Mouse (Mus musculus) brown adipose tissue, adult 24 weeks (tissue): Measurements from ENCODE around the gene H2al1g. TPM values are rescaled to one million over a fixed set of nuclear protein-coding genes. Genes with fewer than 3 reads are reported as not detected.

ENCODE experiments used
- H3K27ac ChIP-seq: fragments of 200-500 bp; replicated peaks from 2 replicates; pipeline ENCODE4 v1.5.1; 2012; ENCODE audit warnings: low read depth, mild to moderate bottlenecking, low read length
- H3K4me1 ChIP-seq: fragments of 200-500 bp; 2 replicates; pipeline ENCODE4 v1.6.1; 2012; ENCODE audit warnings: low read length, mixed read lengths; ENCODE audit not compliant: control insufficient read depth, insufficient read depth, insufficient read length
- H3K4me3 ChIP-seq: fragments of 200-500 bp; 2 replicates; pipeline ENCODE4 v1.5.1; 2012; ENCODE audit warnings: low read depth, mild to moderate bottlenecking, low read length, moderate library complexity; ENCODE audit not compliant: insufficient read depth
- polyA plus RNA-seq: library from polyadenylated mRNA; stranded (reverse); fragments of >200 nt; gene quantifications from 2 replicates; pipeline ENCODE4 v1.2.4, GENCODE M21; 2012; ENCODE audit not compliant: missing spikeins, insufficient read depth, insufficient read length

H2al1g gene
- polyA plus RNA-seq, 1 experiment: not detected

- no peaks in the 10 kb centered on the region for H3K4me1 ChIP-seq
Observed at GRCm38 (mm10) chrX:11345762-11346161, 27.7 kb downstream of the H2al1g start.

DNA sequence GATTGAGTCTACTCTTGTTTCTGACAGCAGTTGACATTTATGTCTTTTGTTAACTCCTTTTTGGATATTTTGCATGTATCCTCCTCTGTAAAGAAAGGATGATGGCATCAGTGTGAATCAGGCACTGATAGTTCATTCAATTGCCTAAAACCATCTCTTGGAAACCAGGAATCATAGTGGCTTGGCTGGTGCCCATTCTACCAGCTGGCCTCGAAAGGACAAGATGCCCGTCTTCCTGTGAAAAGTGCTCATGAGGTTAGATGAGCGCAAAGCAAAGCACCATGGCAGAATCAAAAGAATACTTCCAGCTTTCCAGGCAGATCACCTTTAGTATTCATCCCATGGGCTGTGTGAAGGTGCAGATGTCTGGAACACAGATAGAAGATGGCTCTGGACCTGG is 28.7 kb downstream of the H2al1g start:
- H3K4me3 ChIP-seq: no peak overlapping the region
- no peaks in the 10 kb centered on the region for H3K4me1 ChIP-seq
- H3K27ac ChIP-seq: no peak overlapping the region

More at GRCm38 (mm10) chrX:11345762-11346161, 27.7 kb downstream of the H2al1g start:
- no peak overlapping the region for H3K27ac ChIP-seq
- H3K4me3 ChIP-seq: no peak overlapping the region

DNA sequence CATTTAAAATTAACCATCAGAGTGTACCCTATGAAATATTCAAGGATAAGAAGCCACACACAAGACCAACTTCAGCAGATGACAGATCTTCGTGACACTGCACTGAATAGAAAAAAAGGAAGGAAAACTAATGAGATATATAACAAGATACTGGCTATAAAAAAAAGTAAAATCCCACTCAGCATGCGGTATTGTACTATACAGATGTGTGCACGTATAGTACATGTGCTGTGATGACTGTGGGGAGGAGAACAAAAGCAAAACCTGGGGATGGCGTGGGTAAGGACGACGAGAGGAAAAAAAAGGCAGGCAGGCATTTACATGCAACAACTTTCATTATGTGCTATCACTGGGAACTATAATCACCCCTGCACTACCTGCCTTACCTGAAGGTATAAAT is 42.8 kb downstream of the H2al1g start:
- Histone ChIP-seq H3K4me1 (no peaks in the 10 kb centered on the region), H3K4me3 (no peak overlapping the region), H3K27ac (no peak overlapping the region)

DNA sequence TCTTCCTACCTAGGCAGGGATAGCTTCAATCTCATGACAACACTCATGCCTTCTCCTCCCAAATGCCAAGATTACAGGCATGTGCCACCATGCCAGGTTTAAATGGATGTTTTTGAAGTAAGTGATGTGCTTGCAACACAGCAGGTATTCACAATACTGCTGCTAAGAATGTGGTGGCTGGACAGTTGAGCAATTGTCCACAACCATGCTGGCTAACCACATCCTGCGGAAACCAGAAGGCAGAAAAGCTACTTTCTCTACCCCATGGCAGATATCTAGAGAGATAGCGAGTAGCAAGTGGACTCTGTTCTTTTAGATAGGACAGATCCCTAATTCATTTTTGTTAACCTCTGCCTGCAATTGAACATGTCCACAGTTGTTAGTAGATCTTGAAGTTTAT is 43.2 kb downstream of the H2al1g start:
- no peaks in the 10 kb centered on the region for H3K4me1 ChIP-seq
- no peak overlapping the region for H3K27ac ChIP-seq
- no peak overlapping the region for H3K4me3 ChIP-seq

- Histone ChIP-seq H3K27ac (no peak overlapping the region), H3K4me1 (no peaks in the 10 kb centered on the region), H3K4me3 (no peak overlapping the region)
Observed at GRCm38 (mm10) chrX:11363890-11364289, 45.8 kb downstream of the H2al1g start.

DNA sequence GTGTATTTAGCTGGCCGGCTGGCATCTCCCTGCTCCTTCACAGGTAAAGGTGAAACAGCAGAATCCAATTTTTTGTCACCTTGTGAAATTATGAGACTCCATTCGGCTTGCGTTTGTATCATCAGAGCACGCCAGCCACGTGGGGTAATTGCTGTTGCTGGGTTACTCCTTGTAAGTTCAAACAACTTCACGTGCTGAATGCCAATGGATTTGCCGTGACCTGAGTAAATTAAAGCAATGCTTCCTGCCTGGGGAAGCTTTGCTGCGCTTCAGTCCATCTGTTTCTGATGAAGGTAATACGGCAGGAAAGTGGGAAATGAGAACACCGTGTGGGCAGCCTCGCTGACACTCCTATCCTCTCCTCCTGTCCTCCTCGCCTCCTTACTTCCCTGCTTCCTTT is 47.1 kb downstream of the H2al1g start:
- Histone ChIP-seq H3K4me1 (no peaks in the 10 kb centered on the region), H3K27ac (no peak overlapping the region), H3K4me3 (no peak overlapping the region)

Other genes starting within 250 kb of the H2al1g start
- gene H2al1a, start 19.0 kb upstream of the H2al1g start, polyA plus RNA-seq: not detected in 2 replicates
- not detected in 2 replicates for gene H2al1b, start 15.8 kb upstream of the H2al1g start, polyA plus RNA-seq
- not detected in 2 replicates for gene H2al1c, start 12.6 kb upstream of the H2al1g start, polyA plus RNA-seq
- not detected in 2 replicates for gene H2al1d, start 9.4 kb upstream of the H2al1g start, polyA plus RNA-seq
- gene H2al1e, start 6.3 kb upstream of the H2al1g start, polyA plus RNA-seq: not detected in 2 replicates
- gene H2al1f, start 3.1 kb upstream of the H2al1g start, polyA plus RNA-seq: not detected in 2 replicates
- not detected in 2 replicates for gene H2al1h, start 3.2 kb downstream of the H2al1g start, polyA plus RNA-seq
- not detected in 2 replicates for gene H2al1i, start 6.4 kb downstream of the H2al1g start, polyA plus RNA-seq
- gene H2al1j, start 9.6 kb downstream of the H2al1g start, polyA plus RNA-seq: not detected in 2 replicates